Mouse (Mus musculus) heart, embryonic 12.5 days (tissue): Measurements from ENCODE around the gene Srgn. TPM values are rescaled to one million over a fixed set of nuclear protein-coding genes. Genes with fewer than 3 reads are reported as not detected.

Experiments used
- ATAC-seq: fragments of 200-750 bp; cut with Nextera tagmentation; 2 replicates; pipeline ENCODE4 v1.8.0; 2017; ENCODE audit warnings: moderate TSS enrichment, moderate library complexity; ENCODE audit not compliant: insufficient number of reproducible peaks, low FRiP score
- H3K27ac ChIP-seq: fragments of 300-500 bp; sonication (generic); 2 replicates; pipeline ENCODE4 v1.5.1; 2016; ENCODE audit warnings: mild to moderate bottlenecking, moderate library complexity; ENCODE audit not compliant: poor library complexity, severe bottlenecking
- H3K27me3 ChIP-seq: fragments of 300-500 bp; sonication (generic); replicated peaks from 2 replicates; pipeline ENCODE4 v1.6.1; 2016; ENCODE audit warnings: mild to moderate bottlenecking, moderate library complexity
- H3K36me3 ChIP-seq: fragments of 300-500 bp; sonication (generic); 2 replicates; pipeline ENCODE4 v1.6.1; 2016; ENCODE audit warnings: mild to moderate bottlenecking, moderate library complexity
- H3K4me1 ChIP-seq: fragments of 300-500 bp; sonication (generic); replicated peaks from 2 replicates; pipeline ENCODE4 v1.6.1; 2016; ENCODE audit warnings: mild to moderate bottlenecking
- H3K4me2 ChIP-seq: fragments of 300-500 bp; sonication (generic); 2 replicates; pipeline ENCODE4 v1.6.1; 2016; ENCODE audit warnings: mild to moderate bottlenecking, moderate library complexity
- H3K4me3 ChIP-seq: fragments of 300-500 bp; sonication (generic); 2 replicates; pipeline ENCODE4 v1.5.1; 2016; ENCODE audit warnings: mild to moderate bottlenecking
- H3K9ac ChIP-seq: fragments of 300-500 bp; sonication (generic); 2 replicates; pipeline ENCODE4 v1.6.1; 2016; ENCODE audit warnings: mild to moderate bottlenecking, moderate library complexity
- H3K9me3 ChIP-seq: fragments of 300-500 bp; sonication (generic); replicated peaks from 2 replicates; pipeline ENCODE4 v1.6.1; 2016; ENCODE audit warnings: mild to moderate bottlenecking, moderate library complexity
- WGBS: fragments of 180-500 bp; shearing (Covaris S2); methylation state at CpG from one replicate; pipeline ENCODE4 v1.1.7; 2016; 5-methylcytosine and 5-hydroxymethylcytosine counted together
- polyA plus RNA-seq: library from polyadenylated mRNA; unstranded; fragments of >200 nt; fragmentation: Nextera tagmentation; extraction: Ambion mirVana; gene quantifications from 2 replicates; pipeline ENCODE4 v1.2.1, GENCODE M21; 2016

Srgn gene
- polyA plus RNA-seq, 1 experiment from 2014 or later, result 6.0 TPM

DNA sequence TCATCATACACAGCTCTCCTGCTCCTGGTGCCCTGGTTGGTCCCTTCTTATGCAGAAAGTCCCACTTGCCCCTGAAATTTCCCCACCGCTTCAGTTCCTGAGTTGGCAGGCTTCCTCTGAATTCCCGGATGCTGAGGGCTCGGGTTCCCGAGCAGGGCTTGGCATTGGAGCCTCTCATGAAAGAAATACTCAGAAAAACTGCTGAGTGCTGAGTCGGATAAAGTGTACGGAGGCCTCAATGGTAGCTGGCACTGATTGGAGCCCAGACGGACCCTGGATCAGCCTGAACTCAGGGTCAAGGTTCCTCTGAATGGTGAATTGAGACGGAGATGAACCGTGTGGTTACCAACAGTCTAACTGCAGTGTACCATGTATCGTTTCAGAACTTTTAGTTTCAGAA, 19.2 kb upstream of the Srgn start:
- H3K4me3 ChIP-seq, result no peak overlapping the region
- H3K9ac ChIP-seq, result no peak overlapping the region; the same call in none of the 2 replicates
- no peaks in the 10 kb centered on the region for H3K9me3 ChIP-seq
- 79% methylated on average over 10 of the region's 10 CpGs for WGBS
- no peaks in the 10 kb centered on the region for H3K27me3 ChIP-seq
- H3K4me2 ChIP-seq, result no peak overlapping the region
- H3K4me1 ChIP-seq, result peaks cover 11% of the 10 kb centered on the region; the same call in 1 of the 2 replicates
- ATAC-seq, result no peak
- H3K27ac ChIP-seq, result no peak overlapping the region
- no peaks in the 10 kb centered on the region for H3K36me3 ChIP-seq

DNA sequence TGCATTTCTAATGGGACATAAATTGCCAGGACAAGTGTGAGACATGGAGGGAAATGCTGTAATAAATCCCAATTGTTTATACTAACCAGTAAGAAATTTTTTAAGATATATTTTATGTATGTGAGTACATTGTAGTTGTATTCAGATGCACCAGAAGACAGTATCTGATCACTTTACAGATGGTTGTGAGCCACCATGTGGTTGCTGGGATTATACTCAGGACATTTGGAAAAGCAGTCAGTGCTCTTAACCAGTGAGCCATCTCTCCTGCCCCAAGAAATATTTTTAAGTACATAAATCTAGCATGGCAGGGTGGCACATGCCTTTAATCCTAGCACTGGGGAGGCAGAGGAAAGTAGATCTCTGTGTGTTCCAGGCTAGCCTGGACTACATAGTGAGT, 18.5 kb upstream of the Srgn start:
- no peaks in the 10 kb centered on the region for H3K9me3 ChIP-seq
- no peak overlapping the region for H3K27ac ChIP-seq
- H3K27me3 ChIP-seq, result no peaks in the 10 kb centered on the region
- H3K36me3 ChIP-seq, result no peaks in the 10 kb centered on the region
- H3K4me1 ChIP-seq, result peaks cover 13% of the 10 kb centered on the region
- no peak overlapping the region for H3K4me3 ChIP-seq
- H3K9ac ChIP-seq, result no peak overlapping the region
- H3K4me2 ChIP-seq, result no peak overlapping the region
- no peak for ATAC-seq

DNA sequence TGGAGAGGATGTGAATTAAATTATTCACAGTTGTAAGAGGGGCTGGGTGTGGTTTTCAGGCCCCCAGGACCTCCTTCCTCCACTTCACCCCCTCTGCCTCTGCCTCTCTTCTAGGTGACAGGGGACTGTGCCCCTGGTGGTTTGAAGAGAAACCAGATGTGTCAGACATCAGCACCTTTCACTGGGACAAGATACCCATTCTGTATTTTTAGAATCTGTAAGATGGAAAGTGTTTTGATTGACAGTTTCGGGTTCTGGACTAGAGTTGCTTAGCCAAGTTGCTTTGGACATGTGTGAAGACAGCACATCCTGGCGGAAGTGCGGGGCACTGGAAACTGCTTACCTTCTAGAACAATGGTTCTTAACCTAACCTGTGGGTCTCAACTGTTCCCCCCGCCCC, 17.1 kb upstream of the Srgn start:
- H3K9ac ChIP-seq, result no peak overlapping the region
- H3K4me2 ChIP-seq, result no peak overlapping the region
- no peaks in the 10 kb centered on the region for H3K36me3 ChIP-seq
- H3K9me3 ChIP-seq, result no peaks in the 10 kb centered on the region
- WGBS, result 76% methylated on average over 4 of the region's 4 CpGs
- no peak overlapping the region for H3K27ac ChIP-seq
- peaks cover 11% of the 10 kb centered on the region for H3K4me1 ChIP-seq
- no peak overlapping the region for H3K4me3 ChIP-seq
- H3K27me3 ChIP-seq, result no peaks in the 10 kb centered on the region
- no peak for ATAC-seq

DNA sequence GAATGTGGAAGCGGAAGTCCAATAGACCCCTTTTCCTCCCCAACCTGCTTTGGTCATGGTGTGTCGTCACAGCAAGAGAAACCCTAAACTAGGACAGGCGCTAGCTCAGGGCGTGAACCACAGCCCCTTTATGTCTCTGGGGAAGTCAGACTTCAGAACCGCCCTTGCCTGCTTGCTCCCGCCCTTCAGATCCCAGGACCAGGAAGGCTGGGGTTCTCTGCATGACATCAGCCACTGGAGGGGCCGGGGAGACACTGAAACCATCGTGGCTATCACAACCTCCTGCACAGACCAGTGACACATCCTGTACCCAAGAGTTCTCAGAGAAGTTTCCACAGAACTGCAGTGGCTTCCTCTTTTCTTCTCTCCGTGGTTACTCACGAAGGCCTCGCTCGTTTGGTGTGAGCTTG, 16.2 kb upstream of the Srgn start:
- no peaks in the 10 kb centered on the region for H3K9me3 ChIP-seq
- H3K9ac ChIP-seq, result no peak overlapping the region
- 71% methylated on average over 12 of the region's 12 CpGs for WGBS
- H3K4me2 ChIP-seq, result no peak overlapping the region
- no peak for ATAC-seq
- no peaks in the 10 kb centered on the region for H3K36me3 ChIP-seq
- no peak overlapping the region for H3K27ac ChIP-seq
- no peak overlapping the region for H3K4me3 ChIP-seq
- H3K4me1 ChIP-seq, result peaks cover 11% of the 10 kb centered on the region
- H3K27me3 ChIP-seq, result no peaks in the 10 kb centered on the region

DNA sequence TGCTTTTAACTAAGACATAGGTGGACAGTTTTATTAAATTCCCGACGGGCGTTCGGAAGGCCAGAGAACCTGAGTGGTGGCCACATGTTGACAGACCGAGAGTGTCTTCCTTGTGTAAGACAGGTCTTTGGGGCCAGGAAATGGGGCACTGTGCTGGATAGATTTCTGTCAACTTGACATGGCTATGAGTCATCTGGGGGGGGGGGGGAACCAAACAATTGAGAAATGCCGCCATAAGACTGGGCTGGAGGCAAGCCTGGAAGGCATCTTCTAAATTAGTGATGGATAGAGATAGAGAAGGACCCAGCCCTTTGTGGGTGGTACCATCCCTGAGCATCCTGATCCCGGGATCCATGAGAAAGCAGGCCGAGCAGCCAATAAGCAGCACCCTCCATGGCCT, 15.7 kb upstream of the Srgn start:
- ATAC-seq, result no peak
- no peaks in the 10 kb centered on the region for H3K9me3 ChIP-seq
- no peaks in the 10 kb centered on the region for H3K27me3 ChIP-seq
- peaks cover 11% of the 10 kb centered on the region for H3K4me1 ChIP-seq
- WGBS, result 86% methylated on average over 8 of the region's 8 CpGs
- H3K36me3 ChIP-seq, result no peaks in the 10 kb centered on the region
- no peak overlapping the region for H3K4me2 ChIP-seq
- H3K27ac ChIP-seq, result no peak overlapping the region
- H3K4me3 ChIP-seq, result no peak overlapping the region
- no peak overlapping the region for H3K9ac ChIP-seq

DNA sequence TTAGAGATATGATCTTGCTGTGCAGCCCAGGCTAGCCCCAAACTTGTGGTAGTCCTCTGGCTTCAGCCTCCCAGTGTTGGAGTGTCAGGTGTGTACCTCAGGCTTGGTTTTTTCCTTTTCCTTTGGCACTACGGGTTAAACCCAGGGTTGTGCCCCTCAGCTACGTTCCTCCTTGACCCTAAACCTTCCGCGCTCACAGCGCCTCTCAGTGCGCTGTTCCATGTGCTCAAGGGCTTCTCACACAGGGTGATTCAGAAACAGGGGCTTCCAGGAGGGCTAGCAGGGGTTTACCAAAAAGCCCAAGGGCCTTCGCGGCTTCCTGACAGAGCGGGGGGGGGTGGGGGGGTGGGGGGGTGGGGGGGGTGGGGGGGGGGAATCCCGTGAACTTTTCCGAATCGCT, 15.3 kb upstream of the Srgn start:
- H3K4me2 ChIP-seq, result no peak overlapping the region
- H3K36me3 ChIP-seq, result no peaks in the 10 kb centered on the region
- no peaks in the 10 kb centered on the region for H3K9me3 ChIP-seq
- H3K4me1 ChIP-seq, result peaks cover 11% of the 10 kb centered on the region
- no peak overlapping the region for H3K9ac ChIP-seq
- no peak overlapping the region for H3K4me3 ChIP-seq
- ATAC-seq, result no peak
- H3K27me3 ChIP-seq, result no peaks in the 10 kb centered on the region
- H3K27ac ChIP-seq, result no peak overlapping the region
- WGBS, result 95% methylated on average over 10 of the region's 12 CpGs

DNA sequence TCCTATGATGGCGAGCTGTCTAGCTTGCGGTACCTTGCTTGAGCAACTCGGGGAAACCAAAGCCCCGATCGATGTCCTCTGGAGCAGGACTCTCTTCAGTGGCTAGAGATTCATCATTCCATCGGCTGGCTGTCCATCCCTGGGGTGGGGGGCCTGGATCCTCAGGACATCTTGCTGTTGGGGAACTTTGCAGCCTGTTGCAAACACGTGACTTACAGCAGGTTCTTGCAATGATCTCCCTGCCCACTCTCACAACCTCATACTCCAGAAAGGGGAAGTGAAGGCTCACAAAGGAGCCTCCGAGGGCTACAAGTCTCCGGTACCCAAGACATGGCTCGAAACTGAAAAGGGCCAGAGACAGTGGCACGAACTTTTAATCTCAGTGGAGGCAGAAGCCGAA, 14.2 kb upstream of the Srgn start:
- Histone ChIP-seq H3K27me3 (no peaks in the 10 kb centered on the region), H3K4me2 (no peak overlapping the region), H3K27ac (no peak overlapping the region), H3K9me3 (no peaks in the 10 kb centered on the region), H3K9ac (no peak overlapping the region), H3K4me1 (peaks cover 11% of the 10 kb centered on the region), H3K4me3 (no peak overlapping the region), H3K36me3 (no peaks in the 10 kb centered on the region)
- ATAC-seq, result no peak
- WGBS, result 85% methylated on average over 12 of the region's 12 CpGs

DNA sequence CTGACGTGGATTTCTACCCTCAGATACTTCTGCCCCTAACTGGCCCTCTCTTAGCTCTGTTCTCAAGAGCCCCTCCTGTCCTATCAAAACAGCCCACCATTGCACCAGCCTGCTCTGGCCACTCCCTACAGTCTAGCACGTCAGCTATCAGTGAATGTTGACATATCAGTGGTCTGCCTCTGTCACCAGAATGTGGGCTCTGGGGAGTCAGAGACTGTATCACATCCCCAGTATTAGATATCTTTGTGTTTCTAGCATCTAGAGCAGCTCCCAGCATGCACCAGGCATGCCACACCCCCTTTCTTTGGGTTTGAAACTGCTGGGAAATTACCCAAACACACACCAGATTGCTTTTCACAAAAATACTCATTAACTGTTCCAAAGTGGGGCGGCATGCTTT, 13.5 kb upstream of the Srgn start:
- no peak overlapping the region for H3K4me2 ChIP-seq
- no peak overlapping the region for H3K9ac ChIP-seq
- H3K4me1 ChIP-seq, result peaks cover 11% of the 10 kb centered on the region
- 45% methylated on average over 3 of the region's 3 CpGs for WGBS
- H3K36me3 ChIP-seq, result no peaks in the 10 kb centered on the region
- H3K9me3 ChIP-seq, result no peaks in the 10 kb centered on the region
- no peaks in the 10 kb centered on the region for H3K27me3 ChIP-seq
- H3K27ac ChIP-seq, result no peak overlapping the region
- no peak overlapping the region for H3K4me3 ChIP-seq
- ATAC-seq, result no peak

DNA sequence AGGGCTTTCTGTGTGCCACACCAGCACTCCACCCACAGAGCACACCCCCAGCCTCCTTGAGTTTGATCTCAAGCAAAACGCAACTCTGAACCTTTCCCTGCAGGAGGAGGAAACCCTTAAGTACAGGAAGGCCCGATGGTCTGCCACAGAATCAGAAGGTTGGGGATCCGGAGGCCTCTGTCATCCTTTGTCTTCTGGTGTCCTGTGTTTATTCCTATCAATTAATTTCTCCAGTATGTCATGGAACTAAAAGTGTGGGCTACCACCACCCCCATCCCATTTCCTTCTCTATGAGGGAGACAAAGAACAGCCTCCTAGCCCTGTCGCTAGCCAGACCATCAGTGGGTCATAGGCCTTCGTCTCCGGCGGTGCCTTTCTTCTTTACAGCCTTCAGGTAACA, 7.3 kb upstream of the Srgn start:
- H3K27me3 ChIP-seq, result no peaks in the 10 kb centered on the region
- no peak overlapping the region for H3K4me2 ChIP-seq
- no peak for ATAC-seq
- H3K4me1 ChIP-seq, result peaks cover 5% of the 10 kb centered on the region; the same call in 1 of the 2 replicates
- H3K9ac ChIP-seq, result no peak overlapping the region
- H3K27ac ChIP-seq, result no peak overlapping the region
- H3K4me3 ChIP-seq, result no peak overlapping the region
- WGBS, result 78% methylated on average over 7 of the region's 7 CpGs
- H3K36me3 ChIP-seq, result no peaks in the 10 kb centered on the region
- no peaks in the 10 kb centered on the region for H3K9me3 ChIP-seq

DNA sequence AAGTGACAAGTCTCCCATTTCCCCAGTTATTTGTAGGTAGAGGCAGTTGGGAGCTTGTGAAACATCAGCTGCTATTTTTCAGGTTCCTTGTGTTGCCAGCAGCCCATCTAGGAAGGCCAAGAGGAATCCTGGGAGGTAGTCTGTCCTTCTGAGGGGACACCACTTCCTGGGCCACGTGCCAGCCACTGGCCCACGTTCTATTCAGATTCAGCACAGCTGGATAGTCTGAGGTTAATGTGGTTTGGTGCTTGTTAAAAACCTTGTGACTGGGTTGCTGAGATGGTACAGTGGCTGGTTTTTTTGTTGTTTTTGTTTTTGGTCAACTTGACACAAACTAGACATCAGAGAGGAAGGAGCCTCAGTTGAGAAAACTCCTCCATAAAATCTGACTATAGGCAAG, 5.6 kb upstream of the Srgn start:
- 61% methylated on average over 2 of the region's 2 CpGs for WGBS

DNA sequence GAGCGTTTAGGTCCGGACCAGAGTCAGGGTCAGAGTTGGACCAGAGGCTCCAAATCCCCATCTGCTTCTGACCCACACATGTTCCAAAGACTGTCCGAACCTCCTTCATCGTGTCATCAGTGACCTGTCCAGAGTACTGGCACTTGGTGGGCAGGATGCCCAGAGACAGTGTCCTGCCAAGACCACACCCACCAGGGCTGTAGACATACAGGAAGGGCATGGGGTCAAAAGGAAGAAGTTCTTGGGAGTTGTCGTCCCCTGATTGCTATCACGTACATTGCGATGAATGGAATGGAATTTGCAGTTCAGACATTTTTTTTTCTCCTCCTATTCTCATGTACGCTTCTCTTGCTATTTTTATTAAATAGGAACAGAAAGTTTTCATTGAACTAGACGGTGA, 2.9 kb upstream of the Srgn start:
- Histone ChIP-seq H3K4me2 (no peak overlapping the region), H3K27me3 (no peaks in the 10 kb centered on the region), H3K27ac (no peak overlapping the region), H3K36me3 (no peaks in the 10 kb centered on the region), H3K4me3 (no peak overlapping the region), H3K9me3 (no peaks in the 10 kb centered on the region), H3K9ac (no peak overlapping the region), H3K4me1 (peaks cover 5% of the 10 kb centered on the region; the same call in 1 of the 2 replicates)
- 72% methylated on average over 9 of the region's 9 CpGs for WGBS
- no peak for ATAC-seq

More for the DNA sequence above, 5.6 kb upstream of the Srgn start:
- Histone ChIP-seq H3K27me3 (no peaks in the 10 kb centered on the region), H3K4me2 (no peak overlapping the region), H3K9me3 (no peaks in the 10 kb centered on the region), H3K4me3 (no peak overlapping the region), H3K4me1 (peaks cover 5% of the 10 kb centered on the region; the same call in 1 of the 2 replicates), H3K36me3 (no peaks in the 10 kb centered on the region), H3K27ac (no peak overlapping the region), H3K9ac (no peak overlapping the region)
- ATAC-seq, result no peak

DNA sequence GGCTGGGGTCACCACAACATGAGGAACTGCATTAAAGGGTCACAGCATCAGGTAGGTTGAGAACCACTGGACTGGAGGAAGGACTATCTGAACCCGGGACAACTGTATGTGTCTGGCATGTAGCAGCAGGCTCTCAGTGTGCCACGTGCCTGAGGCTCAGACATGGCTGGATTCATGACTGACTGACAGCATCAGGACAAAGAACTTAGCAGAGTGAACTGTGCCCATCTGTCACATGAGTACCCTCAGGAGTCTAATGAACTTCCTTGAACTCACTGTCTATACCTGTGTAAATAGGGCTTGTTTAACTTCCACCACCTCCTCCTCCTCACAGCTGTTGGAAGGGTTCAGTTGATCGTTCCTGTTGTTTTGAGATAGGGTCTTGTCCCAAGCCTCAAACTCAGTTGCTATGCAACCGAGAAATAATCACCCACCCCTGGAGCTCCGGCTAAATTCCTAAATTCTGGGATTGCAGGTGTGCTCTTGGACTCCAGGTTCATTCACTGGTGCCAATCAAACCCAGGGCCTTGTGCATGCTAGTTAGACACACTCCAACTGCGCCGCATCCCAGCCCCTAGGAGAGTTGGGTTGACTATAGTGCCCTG, 4.8 kb downstream of the Srgn start:
- WGBS, result 74% methylated on average over 7 of the region's 7 CpGs
- no peak overlapping the region for H3K9ac ChIP-seq
- H3K4me1 ChIP-seq, result no peaks in the 10 kb centered on the region; the same call in 1 of the 2 replicates
- H3K36me3 ChIP-seq, result no peaks in the 10 kb centered on the region
- H3K27ac ChIP-seq, result no peak overlapping the region
- no peak for ATAC-seq
- H3K27me3 ChIP-seq, result no peaks in the 10 kb centered on the region
- no peak overlapping the region for H3K4me3 ChIP-seq
- H3K4me2 ChIP-seq, result no peak overlapping the region
- no peaks in the 10 kb centered on the region for H3K9me3 ChIP-seq
